Mouse (Mus musculus) liver, embryonic 11.5 days (tissue): ENCODE measurements around the gene Brpf1. TPM values are rescaled to one million over a fixed set of nuclear protein-coding genes. Genes with fewer than 3 reads are reported as not detected.

Experiments
- ATAC-seq: fragments of 200-750 bp; cut with Nextera tagmentation; replicated peaks from 2 replicates; pipeline ENCODE4 v1.8.0; 2017; ENCODE audit warnings: moderate number of reproducible peaks, mild to moderate bottlenecking, moderate TSS enrichment, moderate library complexity; ENCODE audit not compliant: low FRiP score
- DNase-seq: peaks from one replicate; pipeline ENCODE4 v3.0.0-alpha.2; 2017; ENCODE audit warnings: low spot score
- H3K27ac ChIP-seq: fragments of 300-500 bp; sonication (generic); 2 replicates; pipeline ENCODE4 v1.5.1; 2014; ENCODE audit warnings: mild to moderate bottlenecking, low read depth, low read length, control low read depth
- H3K27me3 ChIP-seq: fragments of 300-500 bp; sonication (generic); replicated peaks from 2 replicates; pipeline ENCODE4 v1.6.1; 2014; ENCODE audit warnings: low read length, mixed read lengths; ENCODE audit not compliant: control insufficient read depth, insufficient read depth
- H3K36me3 ChIP-seq: fragments of 300-500 bp; sonication (generic); 2 replicates; pipeline ENCODE4 v1.6.1; 2014; ENCODE audit warnings: mild to moderate bottlenecking, low read length, moderate library complexity, mixed read lengths; ENCODE audit not compliant: control insufficient read depth, insufficient read depth
- H3K4me1 ChIP-seq: fragments of 300-500 bp; sonication (generic); replicated peaks from 2 replicates; pipeline ENCODE4 v1.6.1; 2014; ENCODE audit warnings: low read length, mixed read lengths; ENCODE audit not compliant: control insufficient read depth, insufficient read depth
- H3K4me2 ChIP-seq: fragments of 300-500 bp; sonication (generic); 2 replicates; pipeline ENCODE4 v1.6.1; 2014; ENCODE audit warnings: mild to moderate bottlenecking, control low read depth, moderate library complexity
- H3K4me3 ChIP-seq: fragments of 300-500 bp; sonication (generic); 2 replicates; pipeline ENCODE4 v1.5.1; 2014; ENCODE audit warnings: low read depth, low read length, control low read depth
- H3K9ac ChIP-seq: fragments of 300-500 bp; sonication (generic); 2 replicates; pipeline ENCODE4 v1.6.1; 2014; ENCODE audit warnings: low read depth, low read length, control low read depth
- H3K9me3 ChIP-seq: fragments of 300-500 bp; sonication (generic); 2 replicates; pipeline ENCODE4 v1.6.1; 2016; ENCODE audit warnings: low read length, inconsistent platforms, mixed read lengths; ENCODE audit not compliant: control insufficient read depth
- WGBS: fragments of 180-500 bp; shearing (Covaris S2); extraction: QIAGEN DNeasy Blood & Tissue Kit; methylation state at CpG from one replicate; pipeline ENCODE4 v1.1.7; 2014; 5-methylcytosine and 5-hydroxymethylcytosine counted together
- polyA plus RNA-seq: library from polyadenylated mRNA; unstranded; fragments of >200 nt; fragmentation: Nextera tagmentation; extraction: Ambion mirVana; gene quantifications from 2 replicates; pipeline ENCODE4 v1.2.1, GENCODE M21; 2014

Gene Brpf1
- polyA plus RNA-seq, 1 experiment from 2014 or later, result 22.0 TPM

GRCm38 (mm10) chr6:113370194-113370929 lies 63.4 kb downstream of the Brpf1 start:
- H3K9me3 ChIP-seq, result no peaks in the 10 kb centered on the region
- H3K4me1 ChIP-seq, result peaks cover 7% of the 10 kb centered on the region; the same call in 1 of the 2 replicates
- peaks cover 25% of the 10 kb centered on the region for H3K36me3 ChIP-seq
- no peak overlapping the region for H3K4me2 ChIP-seq
- ATAC-seq (no peak), DNase-seq (no peak)
- H3K9ac ChIP-seq, result no peak overlapping the region
- WGBS, result 87% methylated on average over 20 of the region's 20 CpGs
- H3K4me3 ChIP-seq, result no peak overlapping the region
- H3K27ac ChIP-seq, result no peak overlapping the region
- no peaks in the 10 kb centered on the region for H3K27me3 ChIP-seq

- H3K4me3 ChIP-seq, result no peak overlapping the region
- no peaks in the 10 kb centered on the region for H3K27me3 ChIP-seq
- peaks cover 14% of the 10 kb centered on the region for H3K4me1 ChIP-seq
- H3K27ac ChIP-seq, result peak overlapping the region; percentile 60
- WGBS, result 73% methylated on average over 4 of the region's 4 CpGs
- DNase-seq (no peak), ATAC-seq (peak; percentile 63)
- H3K9me3 ChIP-seq, result no peaks in the 10 kb centered on the region
- peaks cover 31% of the 10 kb centered on the region for H3K36me3 ChIP-seq
- H3K4me2 ChIP-seq, result peak overlapping the region; percentile 16
- H3K9ac ChIP-seq, result 0 out of 2 replicates have a peak overlapping the region, but pooled peaks have one; percentile 0
Measured at GRCm38 (mm10) chr6:113373491-113373890, 66.6 kb downstream of the Brpf1 start.

Other genes with a start within 250 kb of the Brpf1 start
- 56.8 and 58.6 TPM in 2 replicates for gene Setd5, start 229.8 kb upstream of the Brpf1 start, polyA plus RNA-seq
- 0.81 and 1.0 TPM in 2 replicates for gene Lhfpl4, start 111.8 kb upstream of the Brpf1 start, polyA plus RNA-seq
- gene Mtmr14, start 69.3 kb upstream of the Brpf1 start, polyA plus RNA-seq, result 29.9 and 30.7 TPM in 2 replicates
- 0.07 TPM in 1 of 2 replicates, not detected in the other for gene Cpne9, start 24.8 kb upstream of the Brpf1 start, polyA plus RNA-seq
- 12.7 and 15.1 TPM in 2 replicates for gene Ogg1, start 19.8 kb downstream of the Brpf1 start, polyA plus RNA-seq
- 48.5 and 49.1 TPM in 2 replicates for gene Camk1, start 36.8 kb downstream of the Brpf1 start, polyA plus RNA-seq
- gene Tada3, start 70.7 kb downstream of the Brpf1 start, polyA plus RNA-seq, result 43.8 and 49.7 TPM in 2 replicates
- 239 and 241 TPM in 2 replicates for gene Arpc4, start 71.0 kb downstream of the Brpf1 start, polyA plus RNA-seq
- gene Ttll3, start 82.1 kb downstream of the Brpf1 start, polyA plus RNA-seq, result 1.6 and 2.4 TPM in 2 replicates
- gene Rpusd3, start 112.2 kb downstream of the Brpf1 start, polyA plus RNA-seq, result 27.4 and 32.1 TPM in 2 replicates
- gene Cidec, start 128.6 kb downstream of the Brpf1 start, polyA plus RNA-seq, result 0.26 TPM in 1 of 2 replicates, not detected in the other
- 72.1 and 72.7 TPM in 2 replicates for gene Jagn1, start 135.4 kb downstream of the Brpf1 start, polyA plus RNA-seq
- gene Il17re, start 151.3 kb downstream of the Brpf1 start, polyA plus RNA-seq, result 0.74 and 1.5 TPM in 2 replicates
- gene Il17rc, start 164.3 kb downstream of the Brpf1 start, polyA plus RNA-seq, result 4.6 and 5.3 TPM in 2 replicates
- 17.5 and 18.5 TPM in 2 replicates for gene Creld1, start 176.2 kb downstream of the Brpf1 start, polyA plus RNA-seq
- gene Prrt3, start 194.8 kb downstream of the Brpf1 start, polyA plus RNA-seq, result 0.16 TPM in 2 replicates
- gene Emc3, start 224.5 kb downstream of the Brpf1 start, polyA plus RNA-seq, result 70.8 and 75.8 TPM in 2 replicates
- gene Fancd2, start 224.5 kb downstream of the Brpf1 start, polyA plus RNA-seq, result 19.1 and 22.7 TPM in 2 replicates